Mouse (Mus musculus): Measurements from ENCODE around the gene Acpp. TPM values are rescaled to one million over a fixed set of nuclear protein-coding genes. Genes with fewer than 3 reads are reported as not detected.

The Acpp gene
- total RNA-seq, 2 experiments from 2014 or later: 0.76 TPM; not detected in 1

- Histone ChIP-seq H3K27ac (no peak overlapping the region), H3K4me3 (no peak overlapping the region)
- no peak for DNase-seq (ENCODE audit: low spot score in 2 of 2)
- no peak for TF ChIP-seq CTCF (conservative IDR thresholded peaks at IDR 0.05)
Measured at GRCm38 (mm10) chr9:104338489-104339427, 1.2 kb upstream of the Acpp start.

- no peak overlapping the region for H3K27ac ChIP-seq
- no peak for DNase-seq (ENCODE audit: low spot score in 2 of 2)
- TF ChIP-seq CTCF (conservative IDR thresholded peaks at IDR 0.05): no peak
- H3K4me3 ChIP-seq: no peak overlapping the region
Measured at GRCm38 (mm10) chr9:104331301-104331700, 6.2 kb downstream of the Acpp start.

- H3K27ac ChIP-seq: no peak overlapping the region
- no peak for TF ChIP-seq CTCF (conservative IDR thresholded peaks at IDR 0.05)
- no peak overlapping the region for H3K4me3 ChIP-seq
- DNase-seq (ENCODE audit: low spot score in 2 of 2): no peak
Measured at GRCm38 (mm10) chr9:104328655-104329054, 8.9 kb downstream of the Acpp start.

- no peak for DNase-seq (ENCODE audit: low spot score in 2 of 2)
- no peak for TF ChIP-seq CTCF (conservative IDR thresholded peaks at IDR 0.05)
- Histone ChIP-seq H3K27ac (no peak overlapping the region), H3K4me3 (no peak overlapping the region)
Measured at GRCm38 (mm10) chr9:104321519-104321918, 16.0 kb downstream of the Acpp start.

- no peak overlapping the region for H3K4me3 ChIP-seq
- no peak overlapping the region for H3K27ac ChIP-seq
- TF ChIP-seq CTCF (conservative IDR thresholded peaks at IDR 0.05): no peak
- no peak for DNase-seq (ENCODE audit: low spot score in 2 of 2)
Measured at GRCm38 (mm10) chr9:104316351-104316750, 21.2 kb downstream of the Acpp start.

GRCm38 (mm10) chr9:104315499-104315898, 22.0 kb downstream of the Acpp start:
- peak; percentile 29 to 55 for DNase-seq (ENCODE audit: low spot score in 2 of 2)
- peak; percentile 81 for TF ChIP-seq CTCF (conservative IDR thresholded peaks at IDR 0.05)
- H3K27ac ChIP-seq: no peak overlapping the region
- H3K4me3 ChIP-seq: no peak overlapping the region

- Histone ChIP-seq H3K4me3 (no peak overlapping the region), H3K27ac (no peak overlapping the region)
- DNase-seq (ENCODE audit: low spot score in 2 of 2): peak; percentile 75 to 80
- TF ChIP-seq CTCF (conservative IDR thresholded peaks at IDR 0.05): peak; percentile 96
Measured at GRCm38 (mm10) chr9:104306734-104307133, 30.8 kb downstream of the Acpp start.

GRCm38 (mm10) chr9:104305333-104306111, 32.0 kb downstream of the Acpp start:
- no peak for TF ChIP-seq CTCF (conservative IDR thresholded peaks at IDR 0.05)
- H3K4me3 ChIP-seq: no peak overlapping the region
- no peak for DNase-seq (ENCODE audit: low spot score in 2 of 2)
- H3K27ac ChIP-seq: no peak overlapping the region

GRCm38 (mm10) chr9:104304800-104305199, 32.7 kb downstream of the Acpp start:
- DNase-seq (ENCODE audit: low spot score in 2 of 2): no peak

GRCm38 (mm10) chr9:104304376-104304775, 33.2 kb downstream of the Acpp start:
- Histone ChIP-seq H3K27ac (no peak overlapping the region), H3K4me3 (no peak overlapping the region)
- DNase-seq (ENCODE audit: low spot score in 2 of 2): no peak
- TF ChIP-seq CTCF (conservative IDR thresholded peaks at IDR 0.05): no peak

More at GRCm38 (mm10) chr9:104304800-104305199, 32.7 kb downstream of the Acpp start:
- TF ChIP-seq CTCF (conservative IDR thresholded peaks at IDR 0.05): no peak
- Histone ChIP-seq H3K4me3 (no peak overlapping the region), H3K27ac (no peak overlapping the region)

- Histone ChIP-seq H3K4me3 (no peak overlapping the region), H3K27ac (no peak overlapping the region)
- DNase-seq (ENCODE audit: low spot score in 2 of 2): no peak
- TF ChIP-seq CTCF (conservative IDR thresholded peaks at IDR 0.05): no peak
Measured at GRCm38 (mm10) chr9:104300569-104300968, 37.0 kb downstream of the Acpp start.

GRCm38 (mm10) chr9:104297041-104297440, 40.5 kb downstream of the Acpp start:
- DNase-seq (ENCODE audit: low spot score in 2 of 2): no peak
- Histone ChIP-seq H3K27ac (no peak overlapping the region), H3K4me3 (no peak overlapping the region)
- no peak for TF ChIP-seq CTCF (conservative IDR thresholded peaks at IDR 0.05)

- TF ChIP-seq CTCF (conservative IDR thresholded peaks at IDR 0.05): no peak
- DNase-seq (ENCODE audit: low spot score in 2 of 2): no peak
- H3K27ac ChIP-seq: no peak overlapping the region
- no peak overlapping the region for H3K4me3 ChIP-seq
Measured at GRCm38 (mm10) chr9:104284934-104285333, 52.6 kb downstream of the Acpp start.

Data from layer of hippocampus, adult 2 months (tissue).